Comparison of ENCODE assay signal across 20 mouse cellular contexts in the genomic region with DNA sequence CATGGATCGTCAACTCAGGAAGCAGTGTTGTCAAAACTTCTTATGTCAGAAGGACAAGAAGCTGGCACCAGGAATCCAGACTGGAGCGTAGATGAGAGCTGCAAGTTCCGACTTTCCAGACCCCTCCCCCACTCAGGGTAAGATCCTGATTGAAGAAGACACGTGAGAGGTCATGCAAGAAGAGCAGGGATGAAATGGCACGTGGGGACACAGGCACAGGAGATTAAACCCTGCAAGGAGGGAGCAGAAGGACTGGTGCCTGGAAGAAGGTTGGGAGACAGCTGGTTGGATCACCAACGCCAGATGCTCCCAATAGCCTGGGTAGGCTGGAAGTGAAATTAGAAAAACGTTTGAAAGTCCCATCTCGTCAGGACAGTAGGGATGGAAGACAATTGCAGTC.
DNase-seq lines count a peak whose midpoint lies in the region; ATAC-seq and TF ChIP-seq lines count a peak whose summit lies in the region.
"Had no signal": no experiment of that assay in that cellular context is flagged by ENCODE, and none has a peak within 500 bp of the region (broad histone marks: within the 10 kb centered on the region; RNA-seq: fewer than 3 reads in every experiment).

No protein-coding gene starts in this region.

- DNase-seq in cerebellum, postnatal 10 days = peak; percentile 85 to 88
- DNase-seq in cerebellum, adult 9-10 months = no peak
- peak; percentile 61 for DNase-seq in hindbrain, postnatal 0 days (ENCODE audit: low spot score)
- peak; percentile 24 for DNase-seq in brain, adult 2 months (ENCODE audit: low read depth, low spot score)
- DNase-seq in retina, postnatal 1 day = peak; percentile 95
- no peak for DNase-seq in thymus, postnatal 0 days (ENCODE audit: low spot score)
- DNase-seq: adrenal gland, postnatal 14 days; B cell, adult 2 months; cerebellum, adult 8-10 months; forebrain, postnatal 0 days; heart, adult 18-20 months; heart, postnatal 10 days; heart, postnatal 4 days had no signal

- no peak overlapping the region for H3K9ac ChIP-seq in hindbrain, postnatal 0 days (replicated peaks; ENCODE audit: low read length)
- H3K9ac ChIP-seq in hindbrain, embryonic 13.5 days = no peak overlapping the region
- H3K9ac ChIP-seq: forebrain, embryonic 13.5 days; forebrain, postnatal 0 days; hindbrain, embryonic 14.5 days had no signal

- 49% methylated on average over 8 of the region's 8 CpGs for WGBS in hindbrain, postnatal 0 days
- 64% methylated on average over 8 of the region's 8 CpGs for WGBS in hindbrain, embryonic 13.5 days

- H3K9me3 ChIP-seq in hindbrain, postnatal 0 days (ENCODE audit: low read length) = no peaks in the 10 kb centered on the region
- H3K9me3 ChIP-seq in hindbrain, embryonic 13.5 days = no peaks in the 10 kb centered on the region
- H3K9me3 ChIP-seq: forebrain, embryonic 13.5 days; heart, embryonic 10.5 days had no signal

- ATAC-seq in hindbrain, postnatal 0 days = peak; percentile 85
- ATAC-seq in hindbrain, embryonic 13.5 days (ENCODE audit: low FRiP score) = no peak
- ATAC-seq: CD4-positive, CD25-positive, alpha-beta regulatory T cell, adult 4 months; forebrain, embryonic 13.5 days; forebrain, postnatal 0 days had no signal

- H3K4me3 ChIP-seq in hindbrain, postnatal 0 days (ENCODE audit: low read length) = no peak overlapping the region
- H3K4me3 ChIP-seq in hindbrain, embryonic 13.5 days = no peak overlapping the region
- H3K4me3 ChIP-seq: embryonic facial prominence, embryonic 10.5 days; forebrain, embryonic 13.5 days; heart, embryonic 10.5 days had no signal

- H3K4me1 ChIP-seq in hindbrain, postnatal 0 days (ENCODE audit: insufficient read depth, low read length) = no peaks in the 10 kb centered on the region
- H3K4me1 ChIP-seq in hindbrain, embryonic 13.5 days (replicated peaks) = peaks cover 18% of the 10 kb centered on the region

- no peak overlapping the region for H3K27ac ChIP-seq in hindbrain, postnatal 0 days
- no peak overlapping the region for H3K27ac ChIP-seq in hindbrain, embryonic 13.5 days
- H3K27ac ChIP-seq: embryonic facial prominence, embryonic 10.5 days; forebrain, embryonic 13.5 days; heart, embryonic 10.5 days; hindbrain, embryonic 14.5 days had no signal

- H3K27me3 ChIP-seq in hindbrain, postnatal 0 days (ENCODE audit: insufficient read depth, low read length) = no peaks in the 10 kb centered on the region
- H3K27me3 ChIP-seq in hindbrain, embryonic 13.5 days = no peaks in the 10 kb centered on the region
- H3K27me3 ChIP-seq: forebrain, embryonic 13.5 days had no signal

- H3K36me3 ChIP-seq in hindbrain, postnatal 0 days (ENCODE audit: insufficient read depth, low read length) = no peaks in the 10 kb centered on the region
- no peaks in the 10 kb centered on the region for H3K36me3 ChIP-seq in hindbrain, embryonic 13.5 days
- H3K36me3 ChIP-seq: embryonic facial prominence, embryonic 10.5 days; G1E; heart, embryonic 10.5 days had no signal

- no peak overlapping the region for H3K4me2 ChIP-seq in hindbrain, postnatal 0 days (ENCODE audit: low read depth, low read length)
- no peak overlapping the region for H3K4me2 ChIP-seq in hindbrain, embryonic 13.5 days
- H3K4me2 ChIP-seq: forebrain, embryonic 13.5 days; hindbrain, embryonic 14.5 days had no signal

- no peak for TF ChIP-seq CTCF in hindbrain, postnatal 0 days (IDR thresholded peaks at IDR 0.05; ENCODE audit: low read depth)

Comparison
In these comparisons a context has a peak if more than half of its experiments do, and no peak if none do; other contexts are left out.
1. DNase-seq: peak in cerebellum, postnatal 10 days (2 of 2), hindbrain, postnatal 0 days (single experiment), brain, adult 2 months (single experiment) and retina, postnatal 1 day (single experiment); none in cerebellum, adult 9-10 months (single experiment) and thymus, postnatal 0 days (single experiment).